Mouse (Mus musculus): Measurements from ENCODE around the gene Dennd2c. TPM values are rescaled to one million over a fixed set of nuclear protein-coding genes. Genes with fewer than 3 reads are reported as not detected.
A peak's percentile ranks its signal among the peaks of the same experiment; 100 is the strongest.
"Not testable (repeated sequence)": the region's sequence is repeated elsewhere in the genome, so short reads cannot be mapped to it uniquely, and the experiment has no call there.

Gene Dennd2c
- polyA plus RNA-seq, 1 experiment from 2014 or later, result 5.8 TPM

DNA sequence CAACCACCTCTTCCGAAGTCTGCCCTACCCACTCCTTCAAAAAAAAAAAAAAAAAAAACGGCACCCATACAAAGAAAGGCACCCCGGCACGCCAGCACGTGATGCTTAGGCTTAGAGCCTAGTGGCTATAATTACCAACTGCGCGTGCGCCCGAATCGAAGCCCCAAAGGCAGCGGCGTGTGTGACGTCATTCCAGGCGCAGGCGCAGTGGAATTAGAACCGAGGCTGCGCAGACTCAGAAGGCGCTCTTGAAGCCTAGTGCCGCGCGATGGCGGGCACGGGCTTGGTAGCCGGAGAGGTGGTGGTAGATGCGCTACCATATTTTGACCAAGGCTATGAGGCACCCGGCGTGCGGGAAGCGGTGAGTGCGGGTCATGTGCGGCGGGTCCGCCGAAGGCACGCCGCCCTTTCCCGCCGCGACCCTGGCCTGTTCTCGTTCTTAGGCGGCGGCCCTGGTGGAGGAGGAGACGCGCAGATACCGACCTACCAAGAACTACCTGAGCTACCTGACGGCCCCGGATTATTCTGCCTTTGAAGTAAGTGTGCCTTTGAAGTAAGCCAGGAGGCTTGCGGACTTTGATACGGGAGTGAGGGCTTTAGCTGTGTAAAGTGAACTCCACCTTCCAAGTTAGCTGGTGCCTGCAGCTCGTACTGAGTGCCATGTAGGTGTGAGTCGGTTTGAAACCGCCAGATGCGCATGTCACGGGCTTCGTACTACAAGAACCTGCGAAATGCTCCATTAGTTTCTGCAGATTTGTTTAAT lies 69.3 kb downstream of the Dennd2c start, which contains the start of gene Bcas2:
TSS of gene Bcas2 (plus strand) at position 151 of the 763 bp plus-strand sequence.
- Histone ChIP-seq H3K9ac (ENCODE audit: low read length) (peak within 1 kb of the TSS; percentile 94), H3K36me3 (ENCODE audit: control insufficient read depth, insufficient read depth) (peaks cover 19% of the 10 kb centered on the region), H3K9me3 (replicated peaks; ENCODE audit: control insufficient read depth, low read length) (no peaks in the 10 kb centered on the region), H3K4me1 (ENCODE audit: control insufficient read depth, insufficient read depth, low read length) (peaks cover 10% of the 10 kb centered on the region), H3K27ac (ENCODE audit: low read length) (peak within 1 kb of the TSS; percentile 68), H3K4me3 (ENCODE audit: low read length) (peak within 1 kb of the TSS; percentile 97), H3K4me2 (ENCODE audit: low read depth, low read length) (peak within 1 kb of the TSS; percentile 85), H3K27me3 (ENCODE audit: control insufficient read depth, insufficient read depth, low read length) (no peaks in the 10 kb centered on the region)
- ATAC-seq (replicated peaks; ENCODE audit: extremely low read depth, insufficient read depth, low FRiP score), result peak; percentile 96
- under 1% methylated on average over 56 of the region's 56 CpGs for WGBS

- Histone ChIP-seq H3K4me2 (ENCODE audit: low read depth, low read length) (peak overlapping the region; percentile 85), H3K4me1 (ENCODE audit: control insufficient read depth, insufficient read depth, low read length) (peaks cover 10% of the 10 kb centered on the region), H3K9ac (ENCODE audit: low read length) (peak overlapping the region; percentile 94), H3K36me3 (ENCODE audit: control insufficient read depth, insufficient read depth) (peaks cover 27% of the 10 kb centered on the region), H3K4me3 (ENCODE audit: low read length) (peak overlapping the region; percentile 97), H3K27me3 (ENCODE audit: control insufficient read depth, insufficient read depth, low read length) (no peaks in the 10 kb centered on the region), H3K9me3 (replicated peaks; ENCODE audit: control insufficient read depth, low read length) (no peaks in the 10 kb centered on the region), H3K27ac (ENCODE audit: low read length) (no peak overlapping the region)
- WGBS, result 48% methylated on average over 5 of the region's 5 CpGs
- no peak for ATAC-seq (replicated peaks; ENCODE audit: extremely low read depth, insufficient read depth, low FRiP score)
Observed at GRCm38 (mm10) chr3:103172615-103173014, 70.2 kb downstream of the Dennd2c start.

DNA sequence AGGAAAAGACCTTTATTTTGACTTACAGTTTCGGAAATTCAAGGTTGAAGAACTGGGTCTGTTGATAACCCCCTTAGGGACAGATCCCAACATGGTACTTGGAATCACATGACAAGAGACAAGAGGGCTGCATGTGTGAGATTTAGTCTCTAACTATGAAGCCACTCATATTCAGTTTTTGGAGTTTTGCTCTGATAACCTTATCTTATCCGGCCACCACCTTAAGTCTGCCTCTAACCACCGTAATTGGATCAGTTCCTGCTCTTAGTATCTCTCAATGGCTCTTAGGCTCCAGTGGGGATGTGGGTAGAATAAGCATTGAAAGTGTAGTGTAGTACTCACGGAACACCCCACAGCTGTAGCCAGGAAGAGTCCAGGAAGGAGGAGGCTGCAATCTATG lies 74.3 kb downstream of the Dennd2c start:
- no peaks in the 10 kb centered on the region for H3K27me3 ChIP-seq (ENCODE audit: control insufficient read depth, insufficient read depth, low read length)
- H3K4me1 ChIP-seq (ENCODE audit: control insufficient read depth, insufficient read depth, low read length), result peaks cover 7% of the 10 kb centered on the region
- H3K27ac ChIP-seq (ENCODE audit: low read length), result no peak overlapping the region
- H3K9ac ChIP-seq (ENCODE audit: low read length), result no peak overlapping the region
- H3K4me2 ChIP-seq (ENCODE audit: low read depth, low read length), result no peak overlapping the region
- H3K4me3 ChIP-seq (ENCODE audit: low read length), result no peak overlapping the region
- WGBS, result 79% methylated on average over 4 of the region's 4 CpGs
- no peak for ATAC-seq (replicated peaks; ENCODE audit: extremely low read depth, insufficient read depth, low FRiP score)
- H3K9me3 ChIP-seq (replicated peaks; ENCODE audit: control insufficient read depth, low read length), result no peaks in the 10 kb centered on the region
- H3K36me3 ChIP-seq (ENCODE audit: control insufficient read depth, insufficient read depth), result peaks cover 38% of the 10 kb centered on the region

GRCm38 (mm10) chr3:103179527-103179926 lies 77.1 kb downstream of the Dennd2c start:
- Histone ChIP-seq H3K36me3 (ENCODE audit: control insufficient read depth, insufficient read depth) (peaks cover 35% of the 10 kb centered on the region), H3K27ac (ENCODE audit: low read length) (no peak overlapping the region), H3K9ac (ENCODE audit: low read length) (no peak overlapping the region), H3K4me3 (ENCODE audit: low read length) (no peak overlapping the region), H3K9me3 (replicated peaks; ENCODE audit: control insufficient read depth, low read length) (no peaks in the 10 kb centered on the region), H3K27me3 (ENCODE audit: control insufficient read depth, insufficient read depth, low read length) (no peaks in the 10 kb centered on the region), H3K4me1 (ENCODE audit: control insufficient read depth, insufficient read depth, low read length) (no peaks in the 10 kb centered on the region), H3K4me2 (ENCODE audit: low read depth, low read length) (no peak overlapping the region)
- ATAC-seq (replicated peaks; ENCODE audit: extremely low read depth, insufficient read depth, low FRiP score), result no peak
- 90% methylated on average over 9 of the region's 9 CpGs for WGBS

DNA sequence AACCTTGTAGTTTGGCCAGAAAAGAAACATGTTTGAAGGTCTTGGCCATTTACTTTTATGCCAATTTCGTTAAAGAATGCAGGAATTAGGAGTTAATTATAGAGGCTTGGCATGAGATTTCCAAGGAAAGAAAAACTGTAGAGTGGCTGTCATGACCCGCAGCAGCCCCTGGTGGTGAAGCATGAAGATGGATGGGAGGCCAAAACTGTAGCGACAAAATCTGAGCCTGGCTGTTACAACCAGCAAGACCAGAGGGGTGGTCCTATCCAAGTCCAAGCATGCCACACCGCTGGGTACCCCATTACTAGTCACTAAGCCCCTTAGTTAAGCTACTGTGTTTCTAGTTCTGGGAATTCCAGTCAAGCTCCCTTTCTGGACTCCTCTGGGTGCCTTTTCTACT lies 78.8 kb downstream of the Dennd2c start:
- WGBS, result 44% methylated on average over 4 of the region's 4 CpGs
- Histone ChIP-seq H3K4me2 (ENCODE audit: low read depth, low read length) (no peak overlapping the region), H3K9me3 (replicated peaks; ENCODE audit: control insufficient read depth, low read length) (no peaks in the 10 kb centered on the region)

GRCm38 (mm10) chr3:103182821-103183220 lies 80.4 kb downstream of the Dennd2c start:
- Histone ChIP-seq H3K4me3 (ENCODE audit: low read length) (no peak overlapping the region), H3K27me3 (ENCODE audit: control insufficient read depth, insufficient read depth, low read length) (no peaks in the 10 kb centered on the region), H3K4me1 (ENCODE audit: control insufficient read depth, insufficient read depth, low read length) (no peaks in the 10 kb centered on the region), H3K36me3 (ENCODE audit: control insufficient read depth, insufficient read depth) (peaks cover 9% of the 10 kb centered on the region), H3K9me3 (replicated peaks; ENCODE audit: control insufficient read depth, low read length) (0 out of 2 replicates have a peak, but pooled peaks cover 2% of the 10 kb centered on the region), H3K27ac (ENCODE audit: low read length) (no peak overlapping the region), H3K9ac (ENCODE audit: low read length) (no peak overlapping the region), H3K4me2 (ENCODE audit: low read depth, low read length) (no peak overlapping the region)
- no peak for ATAC-seq (replicated peaks; ENCODE audit: extremely low read depth, insufficient read depth, low FRiP score)
- 72% methylated on average over 14 of the region's 14 CpGs for WGBS

More for the DNA sequence above, 78.8 kb downstream of the Dennd2c start:
- Histone ChIP-seq H3K27me3 (ENCODE audit: control insufficient read depth, insufficient read depth, low read length) (no peaks in the 10 kb centered on the region), H3K4me1 (ENCODE audit: control insufficient read depth, insufficient read depth, low read length) (no peaks in the 10 kb centered on the region), H3K36me3 (ENCODE audit: control insufficient read depth, insufficient read depth) (peaks cover 23% of the 10 kb centered on the region), H3K4me3 (ENCODE audit: low read length) (no peak overlapping the region), H3K27ac (ENCODE audit: low read length) (no peak overlapping the region), H3K9ac (ENCODE audit: low read length) (no peak overlapping the region)
- no peak for ATAC-seq (replicated peaks; ENCODE audit: extremely low read depth, insufficient read depth, low FRiP score)

- not testable (repeated sequence) for H3K4me2 ChIP-seq (ENCODE audit: low read depth, low read length); H3K9me3 ChIP-seq (replicated peaks; ENCODE audit: control insufficient read depth, low read length); H3K4me1 ChIP-seq (ENCODE audit: control insufficient read depth, insufficient read depth, low read length); H3K36me3 ChIP-seq (ENCODE audit: control insufficient read depth, insufficient read depth); H3K27ac ChIP-seq (ENCODE audit: low read length); H3K4me3 ChIP-seq (ENCODE audit: low read length); ATAC-seq (replicated peaks; ENCODE audit: extremely low read depth, insufficient read depth, low FRiP score); H3K9ac ChIP-seq (ENCODE audit: low read length); H3K27me3 ChIP-seq (ENCODE audit: control insufficient read depth, insufficient read depth, low read length)
Observed at GRCm38 (mm10) chr3:103184467-103184866, 82.1 kb downstream of the Dennd2c start.

DNA sequence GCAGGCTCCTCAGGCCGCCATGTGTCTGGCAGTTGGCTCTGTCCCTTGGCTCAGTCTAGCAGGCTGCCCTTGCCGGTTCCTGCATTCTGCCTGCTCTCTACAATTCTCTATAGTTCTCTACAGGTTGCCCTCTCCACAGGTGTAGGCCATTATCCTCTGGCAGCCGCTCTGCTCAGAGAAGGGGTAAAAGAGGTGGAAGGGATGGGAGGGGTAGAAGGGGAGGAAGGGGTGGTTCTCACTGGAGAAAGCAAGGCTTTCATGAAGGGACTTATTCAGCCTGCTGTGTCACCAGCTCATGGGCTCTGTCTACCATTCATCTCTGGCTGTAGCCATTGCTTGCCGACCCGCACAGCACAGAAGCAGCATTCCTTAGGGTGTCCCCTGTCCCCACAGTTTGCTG lies 86.0 kb downstream of the Dennd2c start:
- ATAC-seq (replicated peaks; ENCODE audit: extremely low read depth, insufficient read depth, low FRiP score), result no peak
- 67% methylated on average over 5 of the region's 5 CpGs for WGBS

DNA sequence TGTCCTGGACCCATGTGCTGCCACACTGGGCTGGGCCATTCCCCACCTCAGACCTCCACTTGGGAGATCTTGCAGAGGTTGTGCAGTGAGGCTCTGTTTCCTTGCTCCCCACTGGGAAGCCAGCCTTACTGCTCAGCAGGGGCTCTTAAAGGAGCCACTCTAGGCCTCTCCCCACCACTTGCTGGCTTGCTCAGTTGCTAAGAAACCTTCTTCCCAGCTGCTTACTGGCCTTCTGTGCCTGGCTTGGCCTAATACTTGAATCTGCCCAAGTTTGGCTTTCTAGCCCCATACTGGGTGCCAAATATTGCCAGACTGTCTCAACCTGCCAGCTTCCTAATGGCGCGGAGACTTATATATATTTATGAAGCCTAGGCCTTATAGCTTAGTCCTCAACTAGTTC lies 86.5 kb downstream of the Dennd2c start:
- H3K9ac ChIP-seq (ENCODE audit: low read length), result no peak overlapping the region
- no peak overlapping the region for H3K27ac ChIP-seq (ENCODE audit: low read length)
- H3K4me1 ChIP-seq (ENCODE audit: control insufficient read depth, insufficient read depth, low read length), result no peaks in the 10 kb centered on the region
- H3K27me3 ChIP-seq (ENCODE audit: control insufficient read depth, insufficient read depth, low read length), result no peaks in the 10 kb centered on the region
- no peak overlapping the region for H3K4me3 ChIP-seq (ENCODE audit: low read length)
- no peak overlapping the region for H3K4me2 ChIP-seq (ENCODE audit: low read depth, low read length)
- WGBS, result 94% methylated on average over 2 of the region's 2 CpGs
- H3K36me3 ChIP-seq (ENCODE audit: control insufficient read depth, insufficient read depth), result no peaks in the 10 kb centered on the region
- no peak for ATAC-seq (replicated peaks; ENCODE audit: extremely low read depth, insufficient read depth, low FRiP score)
- H3K9me3 ChIP-seq (replicated peaks; ENCODE audit: control insufficient read depth, low read length), result peaks cover 10% of the 10 kb centered on the region

More for the DNA sequence above, 86.0 kb downstream of the Dennd2c start:
- Histone ChIP-seq H3K9ac (ENCODE audit: low read length) (no peak overlapping the region), H3K27ac (ENCODE audit: low read length) (no peak overlapping the region), H3K4me3 (ENCODE audit: low read length) (no peak overlapping the region), H3K4me2 (ENCODE audit: low read depth, low read length) (no peak overlapping the region), H3K27me3 (ENCODE audit: control insufficient read depth, insufficient read depth, low read length) (no peaks in the 10 kb centered on the region), H3K36me3 (ENCODE audit: control insufficient read depth, insufficient read depth) (no peaks in the 10 kb centered on the region), H3K9me3 (replicated peaks; ENCODE audit: control insufficient read depth, low read length) (peaks cover 8% of the 10 kb centered on the region), H3K4me1 (ENCODE audit: control insufficient read depth, insufficient read depth, low read length) (no peaks in the 10 kb centered on the region)
